Mouse (Mus musculus) CH12.LX (cell line): ENCODE data around the gene Gm28845. TPM values are rescaled to one million over a fixed set of nuclear protein-coding genes. Genes with fewer than 3 reads are reported as not detected.
A peak's percentile ranks its signal among the peaks of the same experiment; 100 is the strongest.

Experiments
- DNase-seq: peaks from one replicate; pipeline ENCODE4 v3.0.0-alpha.2; 2013; ENCODE audit errors: extremely low read depth
- H3K27ac ChIP-seq: 2 replicates; pipeline ENCODE4 v1.5.1; 2012; ENCODE audit warnings: low read depth, mild to moderate bottlenecking, control low read depth, moderate library complexity; ENCODE audit not compliant: insufficient read depth
- H3K27me3 ChIP-seq: replicated peaks from 2 replicates; pipeline ENCODE3; 2012; ENCODE audit warnings: inconsistent platforms
- H3K36me3 ChIP-seq, 2 experiments: replicated peaks in 1 of 2; 2 replicates each; pipeline versions ENCODE3 to v1.6.1; 2012; ENCODE audit warnings: inconsistent platforms in 1 of 2, low read length in 1 of 2, mild to moderate bottlenecking in 1 of 2, mixed read lengths in 1 of 2, moderate library complexity in 1 of 2; ENCODE audit not compliant: control insufficient read depth in 1 of 2, insufficient read depth in 1 of 2
- H3K4me1 ChIP-seq, 2 experiments: 2 replicates each; pipeline ENCODE4 v1.6.1; 2012; ENCODE audit warnings: inconsistent platforms in 1 of 2, moderate library complexity in 1 of 2; ENCODE audit not compliant: insufficient read depth in 2 of 2, control insufficient read depth in 1 of 2
- H3K4me2 ChIP-seq: 2 replicates; pipeline ENCODE4 v1.6.1; 2012; ENCODE audit warnings: low read depth, mild to moderate bottlenecking, control low read depth; ENCODE audit not compliant: poor library complexity, insufficient read depth, severe bottlenecking
- H3K4me3 ChIP-seq, 3 experiments: fragments of 150-350 bp in 1 of 3; sonication (generic) in 1 of 3; replicated peaks in 1 of 3; 2 replicates each; pipeline versions ENCODE3 to v1.5.1; 2011 to 2012; ENCODE audit warnings: low read depth in 2 of 3, low read length in 2 of 3, mild to moderate bottlenecking in 2 of 3, moderate library complexity in 2 of 3, control low read depth in 1 of 3, improper control_type of control experiment in 1 of 3, inconsistent platforms in 1 of 3, mixed read lengths in 1 of 3; ENCODE audit not compliant: poor library complexity in 1 of 3
- H3K79me2 ChIP-seq: replicated peaks from 2 replicates; pipeline ENCODE4 v1.6.1; 2012; ENCODE audit warnings: mild to moderate bottlenecking, moderate library complexity; ENCODE audit not compliant: control insufficient read depth, poor library complexity, insufficient read depth, severe bottlenecking; ENCODE audit errors: extremely low read depth
- H3K9ac ChIP-seq: 2 replicates; pipeline ENCODE4 v1.6.1; 2012; ENCODE audit warnings: low read depth, mild to moderate bottlenecking, control low read depth, moderate library complexity; ENCODE audit not compliant: insufficient read depth
- H3K9me3 ChIP-seq: replicated peaks from 2 replicates; pipeline ENCODE3; 2012; ENCODE audit warnings: low read length, inconsistent platforms, mixed read lengths
- BHLHE40 ChIP-seq: IDR thresholded peaks from 2 replicates; pipeline ENCODE4 v1.6.1; 2011; ENCODE audit warnings: mild to moderate bottlenecking, low read depth, low read length, improper control_type of control experiment
- CHD2 ChIP-seq: IDR thresholded peaks from 2 replicates; pipeline ENCODE4 v1.6.1; 2011; ENCODE audit warnings: low read length, improper control_type of control experiment
- CTCF ChIP-seq, 2 experiments: IDR thresholded peaks in 1 of 2; conservative IDR thresholded peaks in 1 of 2; 2 replicates each; pipeline ENCODE4 v1.5.1; 2011 to 2012; ENCODE audit warnings: low read depth in 2 of 2, low read length in 2 of 2, improper control_type of control experiment in 1 of 2, inconsistent platforms in 1 of 2, mild to moderate bottlenecking in 1 of 2, moderate library complexity in 1 of 2
- ETS1 ChIP-seq: conservative IDR thresholded peaks from 2 replicates; pipeline ENCODE4 v1.6.1; 2012; ENCODE audit warnings: low read depth, mild to moderate bottlenecking, inconsistent platforms, low read length, improper control_type of control experiment, moderate library complexity
- JUND ChIP-seq: conservative IDR thresholded peaks from 2 replicates; pipeline ENCODE4 v1.6.1; 2011; ENCODE audit warnings: low read depth, low read length, improper control_type of control experiment
- MAFK ChIP-seq: IDR thresholded peaks from 2 replicates; pipeline ENCODE4 v1.6.1; 2011; ENCODE audit warnings: low read length, improper control_type of control experiment; ENCODE audit not compliant: insufficient replicate concordance
- MEF2A ChIP-seq: IDR thresholded peaks from 2 replicates; pipeline ENCODE4 v1.6.1; 2014; ENCODE audit warnings: low read depth, mild to moderate bottlenecking, inconsistent platforms, low read length, improper control_type of control experiment, borderline replicate concordance
- MYC ChIP-seq: IDR thresholded peaks from 2 replicates; pipeline ENCODE4 v1.6.1; 2011; ENCODE audit warnings: low read depth, mild to moderate bottlenecking, improper control_type of control experiment, low read length
- PAX5 ChIP-seq: IDR thresholded peaks from 2 replicates; pipeline ENCODE4 v1.6.1; 2012; ENCODE audit warnings: low read length, inconsistent platforms, mixed read lengths
- POLR2A ChIP-seq: IDR thresholded peaks from 2 replicates; pipeline ENCODE4 v1.6.1; 2011; ENCODE audit warnings: low read depth, mild to moderate bottlenecking, improper control_type of control experiment, low read length
- POLR2AphosphoS2 ChIP-seq: IDR thresholded peaks from 2 replicates; pipeline ENCODE4 v1.6.1; 2011; ENCODE audit warnings: low read depth, low read length, improper control_type of control experiment
- RAD21 ChIP-seq: IDR thresholded peaks from 2 replicates; pipeline ENCODE4 v1.6.1; 2011; ENCODE audit warnings: low read depth, mild to moderate bottlenecking, low read length, improper control_type of control experiment, moderate library complexity
- SIN3A ChIP-seq: IDR thresholded peaks from 2 replicates; pipeline ENCODE4 v1.6.1; 2012; ENCODE audit warnings: low read length, improper control_type of control experiment, inconsistent platforms
- SMC3 ChIP-seq: IDR thresholded peaks from 2 replicates; pipeline ENCODE4 v1.6.1; 2011; ENCODE audit warnings: low read depth, low read length, improper control_type of control experiment
- TCF12 ChIP-seq: IDR thresholded peaks from 2 replicates; pipeline ENCODE4 v1.6.1; 2014; ENCODE audit warnings: low read depth, mild to moderate bottlenecking, inconsistent platforms, low read length, improper control_type of control experiment
- ZC3H11A ChIP-seq: IDR thresholded peaks from 2 replicates; pipeline ENCODE4 v1.6.1; 2012; ENCODE audit warnings: low read depth, mild to moderate bottlenecking, inconsistent platforms, low read length, improper control_type of control experiment
- ZNF384 ChIP-seq: IDR thresholded peaks from 2 replicates; pipeline ENCODE4 v1.6.1; 2012; ENCODE audit warnings: low read depth, low read length, improper control_type of control experiment, inconsistent platforms
- dilution Hi-C: fragments of 300-500 bp; cut with MboI; formaldehyde crosslinking; loops from 2 replicates; pipeline ENCODE4 v1.14.3; 2020; ENCODE audit warnings: low sequenced_read_pairs; ENCODE audit not compliant: extremely low pct_unique_long_range_greater_than_20kb, extremely low pct_ligation_motif_present
- in situ Hi-C: fragments of 300-500 bp; cut with MboI; formaldehyde crosslinking; loops from 3 replicates; pipeline ENCODE4 v1.14.3; 2019; ENCODE audit warnings: low sequenced_read_pairs, low pct_ligation_motif_present, low pct_unique_long_range_greater_than_20kb, mixed read lengths
- polyA plus RNA-seq: library from polyadenylated mRNA; unstranded; fragments of >175 nt; gene quantifications from 2 replicates; pipeline ENCODE4 v1.2.1, GENCODE M21; 2012; ENCODE audit warnings: low read depth; ENCODE audit not compliant: insufficient read length
- total RNA-seq, 2 experiments: library from RNA; depleted of rRNA; stranded (reverse); fragments of 300-350 nt in 1 of 2; fragments of >200 nt in 1 of 2; gene quantifications; 2 replicates each; pipeline ENCODE4 v1.2.3; 2012 to 2014

The Gm28845 gene
- total and polyA plus RNA-seq, 3 experiments, result not detected

GRCm38 (mm10) chr1:65112031-65112806 is 7.1 kb downstream of the Gm28845 start:
- TF ChIP-seq JUND (no peak), ZNF384 (peak; percentile 72), CTCF (conservative IDR thresholded peaks at IDR 0.05 in 1 of 2, IDR thresholded peaks at IDR 0.05 in 1 of 2; ENCODE audit: low read depth in 2 of 2, low read length in 2 of 2) (peak; percentile 84 to 86), TCF12 (no peak), BHLHE40 (no peak), RAD21 (peak; percentile 53), ZC3H11A (no peak), SMC3 (peak; percentile 72), CHD2 (no peak)
- dilution Hi-C loops (no loop called here), in situ Hi-C loops (loop anchor here (10.0 kb wide), 1 partner anchor 63 kb away; no protein-coding TSS in a partner anchor)
- Histone ChIP-seq H3K4me1 (peaks cover 0 to 22% of the 10 kb centered on the region in 2 experiments; a peak in 2 of 4 replicates), H3K79me2 (no peaks in the 10 kb centered on the region), H3K9me3 (no peaks in the 10 kb centered on the region), H3K27me3 (no peaks in the 10 kb centered on the region), H3K36me3 (no peaks in the 10 kb centered on the region), H3K4me2 (no peak overlapping the region), H3K27ac (no peak overlapping the region), H3K9ac (no peak overlapping the region), H3K4me3 (no peak overlapping the region)
- peak; percentile 80 for DNase-seq

- no peaks in the 10 kb centered on the region for H3K27me3 ChIP-seq
- H3K79me2 ChIP-seq, result no peaks in the 10 kb centered on the region
- dilution Hi-C loops, result no loop called here
- no peak for DNase-seq
- peaks cover 0 to 22% of the 10 kb centered on the region in 2 experiments; a peak in 2 of 4 replicates for H3K4me1 ChIP-seq
- no peak overlapping the region for H3K27ac ChIP-seq
- H3K9ac ChIP-seq, result no peak overlapping the region
- no peak overlapping the region for H3K4me2 ChIP-seq
- no peak overlapping the region for H3K4me3 ChIP-seq
- no peaks in the 10 kb centered on the region for H3K9me3 ChIP-seq
- no peaks in the 10 kb centered on the region for H3K36me3 ChIP-seq
- in situ Hi-C loops, result loop anchor here (10.0 kb wide), 1 partner anchor 65 kb away; no protein-coding TSS in a partner anchor
- TF ChIP-seq SIN3A, result no peak
- TF ChIP-seq JUND, result no peak
- no peak for TF ChIP-seq CHD2
- no peak for TF ChIP-seq MEF2A
- TF ChIP-seq POLR2AphosphoS2, result no peak
- TF ChIP-seq PAX5, result no peak
- no peak for TF ChIP-seq MAFK
- no peak for TF ChIP-seq ETS1
- no peak for TF ChIP-seq TCF12
- TF ChIP-seq MYC, result no peak
- TF ChIP-seq POLR2A, result no peak
- TF ChIP-seq, all 38 proteins: peak for 0
Observed at GRCm38 (mm10) chr1:65109756-65110435, 9.5 kb downstream of the Gm28845 start.
